Mouse (Mus musculus) erythroblast, adult 5-6 weeks (primary cell): Measurements from ENCODE around the gene Eif4e2. TPM values are rescaled to one million over a fixed set of nuclear protein-coding genes. Genes with fewer than 3 reads are reported as not detected.

Experiments
- ATAC-seq: replicated peaks from 2 replicates; pipeline ENCODE4 v1.8.0; 2016; ENCODE audit warnings: moderate number of reproducible peaks, mild to moderate bottlenecking, moderate TSS enrichment, inconsistent platforms; ENCODE audit not compliant: poor library complexity, low FRiP score, severe bottlenecking
- total RNA-seq, 2 experiments: library from RNA; stranded (forward) in 1 of 2; stranded (reverse) in 1 of 2; fragments of 150-400 nt in 1 of 2; fragments of 200-764, 138-1000 nt in 1 of 2; gene quantifications; 2 replicates each; pipeline versions ENCODE4 v1.2.3 to v1.2.4; 2015 to 2017; ENCODE audit warnings: low replicate concordance in 2 of 2

Eif4e2 gene
- total RNA-seq (2015; ENCODE audit: low replicate concordance) = 16.7 and 21.9 TPM in 2 replicates
- 33.1 and 38.9 TPM in 2 replicates for total RNA-seq (2017; ENCODE audit: low replicate concordance)

- peak; percentile 95 for ATAC-seq
Observed at GRCm38 (mm10) chr1:87213735-87214704, at the start of gene Eif4e2. Gene Eif4e2, plus strand, starts transcription at chr1:87213914.

DNA sequence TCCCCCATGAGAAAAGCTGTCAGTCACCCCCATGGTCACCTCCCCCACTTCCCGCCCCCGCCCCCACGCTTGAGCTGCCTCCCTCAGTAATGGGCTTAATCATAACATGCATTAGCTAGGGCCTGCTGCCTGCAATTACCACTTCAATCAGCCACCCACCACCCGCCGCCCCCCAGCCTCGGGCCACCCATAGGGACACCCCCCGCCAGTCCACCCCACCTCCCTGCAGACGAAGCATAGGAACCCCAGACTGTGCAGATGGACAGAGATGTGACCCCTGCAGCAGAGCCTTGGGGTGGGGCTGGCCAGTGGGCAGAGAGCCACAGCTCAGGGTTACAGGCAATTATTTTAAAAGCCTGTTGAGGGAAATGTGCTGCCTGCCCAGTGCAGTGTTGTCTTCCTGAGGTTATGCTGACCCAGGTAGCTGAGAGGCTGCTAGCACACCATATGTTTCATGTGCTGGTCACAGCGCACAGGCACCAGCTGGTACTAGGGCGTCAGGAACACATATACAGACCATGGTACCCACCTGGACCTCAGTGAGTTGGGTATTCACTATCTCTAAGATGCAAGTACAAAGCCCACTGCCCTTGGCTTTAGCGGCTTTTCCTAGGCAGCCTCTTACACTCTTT lies 49.4 kb upstream of the Eif4e2 start:
- no peak for ATAC-seq

- ATAC-seq = no peak
Observed at GRCm38 (mm10) chr1:87164796-87165184, 48.9 kb upstream of the Eif4e2 start.

DNA sequence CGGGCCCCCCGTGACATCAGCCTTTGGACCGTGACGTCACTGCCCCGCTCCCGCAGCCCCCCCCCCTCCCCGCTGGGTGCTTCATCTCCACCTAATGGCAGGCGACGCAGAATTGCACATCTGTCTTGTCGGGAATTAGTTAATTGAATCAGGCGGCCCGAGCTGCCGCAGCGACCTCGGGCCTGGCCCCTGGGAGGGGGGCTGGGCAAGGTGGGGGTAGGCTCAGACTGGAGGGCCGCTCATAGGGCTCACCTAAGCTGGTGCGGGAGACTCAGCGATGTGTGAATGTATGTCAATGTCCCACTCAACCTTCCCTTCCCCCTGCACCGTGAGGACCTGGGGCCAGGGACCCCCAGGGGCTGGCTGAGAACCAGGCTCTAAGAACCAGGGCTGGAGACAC lies 43.3 kb upstream of the Eif4e2 start:
- no peak for ATAC-seq

DNA sequence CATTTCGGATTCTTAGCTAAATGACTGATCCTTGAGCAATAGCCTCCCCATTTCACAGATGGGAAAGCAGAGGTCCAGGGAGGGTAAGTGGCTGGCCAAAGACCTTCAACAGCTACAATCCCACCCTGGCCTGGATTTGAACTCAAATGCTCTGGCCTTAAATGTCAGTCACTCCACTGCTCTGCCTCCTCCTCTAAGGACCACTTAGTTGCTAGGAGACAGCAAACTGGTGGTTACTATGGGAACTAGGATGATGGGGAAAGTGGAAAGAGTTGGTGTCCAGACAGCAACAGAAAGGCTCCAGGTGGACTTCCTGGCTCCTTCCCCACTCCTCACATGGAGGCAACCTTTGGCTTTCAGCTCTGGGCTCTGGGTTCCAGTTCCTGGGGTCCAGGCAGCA lies 42.4 kb upstream of the Eif4e2 start:
- no peak for ATAC-seq

DNA sequence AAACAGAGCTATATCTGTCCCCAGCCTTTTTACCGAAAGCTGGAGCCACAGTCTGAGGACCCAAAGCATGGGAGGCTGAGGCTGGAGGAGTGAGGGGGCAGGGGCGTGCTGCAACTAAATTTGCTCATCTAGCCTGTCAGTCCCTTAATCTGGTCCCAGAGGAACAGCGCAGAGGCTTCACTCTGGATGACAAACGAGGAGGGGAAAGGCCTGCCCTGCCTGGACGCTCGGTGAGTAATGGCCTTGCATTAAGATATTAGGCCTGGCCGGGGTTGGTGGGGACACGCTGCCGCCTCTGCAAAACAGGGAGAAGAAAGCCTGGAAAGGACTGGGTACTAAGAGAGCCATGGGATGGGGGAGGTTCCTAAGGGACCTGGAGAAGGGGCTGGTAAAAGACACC lies 41.4 kb upstream of the Eif4e2 start:
- ATAC-seq = no peak

GRCm38 (mm10) chr1:87174006-87174955 lies 39.4 kb upstream of the Eif4e2 start:
- ATAC-seq = no peak

GRCm38 (mm10) chr1:87175852-87176292 lies 37.8 kb upstream of the Eif4e2 start:
- ATAC-seq = no peak

- no peak for ATAC-seq
Observed at GRCm38 (mm10) chr1:87180896-87181295, 32.8 kb upstream of the Eif4e2 start.

GRCm38 (mm10) chr1:87183013-87183412 lies 30.7 kb upstream of the Eif4e2 start, which contains the start of gene Prss56:
Gene Prss56, plus strand, starts transcription at chr1:87183313.
- ATAC-seq = no peak

DNA sequence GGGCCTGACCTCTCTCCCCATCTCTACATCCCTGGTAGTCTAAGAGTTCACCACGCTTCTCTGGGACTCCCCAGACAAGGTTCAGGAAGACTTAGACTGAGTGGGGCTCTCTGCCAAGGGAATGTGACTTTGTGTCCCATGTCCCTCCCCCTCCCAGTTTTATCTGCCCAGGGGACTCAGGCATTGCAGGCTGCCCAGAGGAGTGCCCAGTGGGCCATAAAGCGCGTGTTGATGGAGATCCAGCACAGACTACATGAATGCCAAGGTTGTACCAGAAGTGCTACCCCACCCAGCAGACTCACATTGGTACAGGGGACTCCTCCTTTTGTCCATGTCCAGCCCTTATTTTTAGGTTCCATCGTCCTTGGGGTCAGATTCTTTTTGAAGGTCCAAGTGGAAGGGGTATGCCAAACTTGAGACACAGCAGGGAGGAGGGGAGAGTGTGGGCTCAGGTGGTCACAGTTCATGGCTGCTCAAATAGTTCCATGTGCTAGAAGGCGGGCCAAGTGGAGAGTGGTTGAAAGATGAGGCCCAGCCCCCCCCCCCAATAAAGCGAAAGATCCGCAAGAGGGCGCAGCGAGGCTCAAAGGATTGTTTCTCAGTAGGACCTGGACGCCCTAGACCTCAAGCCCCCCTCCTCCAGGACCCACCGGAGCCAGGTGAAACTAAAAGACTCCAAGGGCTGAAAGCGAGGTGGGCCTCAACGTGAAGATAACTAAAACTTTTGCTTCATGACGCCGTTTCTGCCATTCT lies 29.5 kb upstream of the Eif4e2 start:
- ATAC-seq = no peak

DNA sequence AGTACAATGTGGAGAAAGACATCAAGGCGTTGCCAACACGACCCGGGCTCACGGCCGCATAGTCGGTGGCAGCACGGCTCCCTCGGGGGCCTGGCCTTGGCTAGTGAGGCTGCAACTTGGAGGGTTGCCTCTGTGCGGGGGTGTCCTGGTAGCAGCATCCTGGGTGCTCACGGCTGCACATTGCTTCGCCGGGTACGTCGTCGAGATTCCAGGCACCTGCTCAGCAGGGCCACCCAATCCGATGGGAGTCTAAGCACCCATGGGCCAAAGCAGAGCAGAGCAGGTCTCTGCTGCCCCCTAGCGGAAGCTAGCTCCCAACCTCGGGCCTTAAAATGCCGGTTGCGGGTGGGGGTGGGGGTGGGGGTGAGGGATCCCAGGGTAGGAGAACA lies 29.0 kb upstream of the Eif4e2 start:
- ATAC-seq = peak; percentile 32; the same call in 1 of the 2 replicates

GRCm38 (mm10) chr1:87185526-87185925 lies 28.2 kb upstream of the Eif4e2 start:
- ATAC-seq = no peak

DNA sequence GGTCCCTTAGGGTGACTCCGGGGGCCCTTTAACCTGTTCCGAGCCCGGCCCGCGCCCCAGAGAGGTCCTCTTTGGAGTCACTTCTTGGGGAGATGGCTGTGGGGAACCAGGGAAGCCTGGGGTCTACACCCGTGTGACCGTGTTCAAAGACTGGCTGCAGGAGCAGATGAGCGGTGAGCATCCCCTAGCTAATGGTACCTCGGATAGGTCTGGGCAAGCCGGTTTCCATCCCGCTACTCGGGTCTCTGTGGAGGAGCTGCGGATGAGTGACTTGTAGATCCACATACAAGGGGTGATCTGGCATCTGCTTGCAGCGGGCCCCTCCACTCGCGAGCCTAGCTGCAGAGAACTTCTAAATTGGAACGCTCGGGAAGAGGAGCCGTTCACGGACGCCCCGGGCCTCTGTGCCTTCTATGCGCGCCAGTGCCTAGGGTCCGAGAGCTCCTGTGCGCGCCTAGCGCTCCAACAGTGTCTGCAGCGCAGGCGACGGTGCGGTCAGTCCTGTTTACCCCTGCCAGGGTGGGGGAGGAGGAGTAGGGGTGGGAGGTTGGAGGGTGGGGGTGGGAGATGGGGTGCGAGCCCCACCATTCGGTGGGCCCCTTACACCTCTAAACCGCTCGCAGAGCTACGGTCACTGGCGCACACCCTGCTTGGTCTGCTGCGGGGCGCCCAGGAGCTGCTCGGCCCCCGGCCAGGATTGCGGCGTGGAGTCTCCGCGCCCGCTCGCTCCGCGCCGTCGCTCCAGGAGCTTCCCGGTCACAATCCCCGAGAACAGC lies 27.3 kb upstream of the Eif4e2 start:
- no peak for ATAC-seq

DNA sequence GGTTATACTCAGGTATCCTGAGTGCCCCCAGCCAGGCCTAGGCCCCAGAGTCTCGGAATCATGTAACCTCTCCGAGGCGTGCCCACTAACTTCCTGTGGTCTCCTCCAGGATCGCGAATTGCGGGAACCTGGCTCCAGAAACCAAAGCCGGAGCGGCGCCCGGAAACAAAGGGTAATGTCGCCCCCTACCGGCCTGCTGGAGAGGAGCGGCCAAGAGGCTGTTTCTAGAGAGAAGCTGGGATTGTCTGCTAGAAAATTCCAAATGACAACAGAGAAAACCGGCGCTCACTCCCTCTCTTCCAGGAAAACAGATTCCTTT lies 26.7 kb upstream of the Eif4e2 start:
- no peak for ATAC-seq

DNA sequence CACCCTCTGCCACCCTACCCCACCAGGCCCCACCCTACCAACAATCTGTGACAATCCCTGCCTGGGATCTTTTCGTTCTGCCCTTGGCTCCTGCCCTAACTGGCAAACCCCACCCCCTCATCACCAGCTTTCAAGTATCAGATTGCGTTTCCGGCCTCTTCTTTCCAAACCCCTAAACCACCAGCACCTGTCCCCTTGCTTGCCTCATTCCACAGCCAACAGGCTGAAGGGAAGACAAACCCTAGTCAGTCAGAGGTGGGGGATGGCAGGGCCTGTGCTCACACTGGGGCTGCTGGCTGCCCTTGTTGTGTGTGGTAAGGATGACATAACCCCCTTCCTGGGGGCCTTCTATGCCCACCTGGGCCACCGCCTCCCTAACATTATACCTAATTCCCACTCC lies 23.3 kb upstream of the Eif4e2 start, which contains the start of gene Chrnd:
TSS of gene Chrnd (plus strand) at position 179 of the 400 bp plus-strand sequence.
- ATAC-seq = no peak

DNA sequence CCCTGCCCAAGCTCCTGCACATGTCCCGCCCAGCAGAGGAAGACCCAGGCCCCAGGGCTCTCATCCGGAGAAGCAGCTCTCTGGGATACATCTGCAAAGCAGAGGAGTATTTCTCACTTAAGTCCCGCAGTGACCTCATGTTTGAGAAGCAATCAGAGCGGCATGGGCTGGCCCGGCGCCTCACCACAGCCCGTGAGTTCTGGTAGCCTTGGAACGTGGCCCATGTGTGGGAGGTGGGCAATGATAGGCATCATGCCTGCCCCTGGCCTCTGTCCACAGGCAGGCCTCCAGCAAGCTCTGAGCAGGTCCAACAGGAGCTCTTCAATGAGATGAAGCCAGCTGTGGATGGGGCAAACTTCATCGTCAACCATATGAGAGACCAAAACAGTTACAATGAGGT lies 16.4 kb upstream of the Eif4e2 start:
- ATAC-seq = no peak
